Mouse (Mus musculus) hindbrain, embryonic 13.5 days (tissue): ENCODE measurements around the gene Hist2h2ab. TPM values are rescaled to one million over a fixed set of nuclear protein-coding genes. Genes with fewer than 3 reads are reported as not detected.
"Not testable (repeated sequence)": the region's sequence is repeated elsewhere in the genome, so short reads cannot be mapped to it uniquely, and the experiment has no call there.

Source experiments
- ATAC-seq: fragments of 200-750 bp; cut with Nextera tagmentation; 2 replicates; pipeline ENCODE4 v1.8.0; 2017; ENCODE audit warnings: moderate TSS enrichment; ENCODE audit not compliant: low FRiP score
- H3K27ac ChIP-seq: fragments of 300-500 bp; sonication (generic); 2 replicates; pipeline ENCODE4 v1.5.1; 2015; ENCODE audit warnings: inconsistent platforms, mild to moderate bottlenecking, moderate library complexity
- H3K27me3 ChIP-seq: fragments of 300-500 bp; sonication (generic); 2 replicates; pipeline ENCODE4 v1.6.1; 2015; ENCODE audit warnings: mild to moderate bottlenecking, inconsistent platforms
- H3K36me3 ChIP-seq: fragments of 300-500 bp; sonication (generic); 2 replicates; pipeline ENCODE4 v1.6.1; 2015; ENCODE audit warnings: mild to moderate bottlenecking, inconsistent platforms
- H3K4me1 ChIP-seq: fragments of 300-500 bp; sonication (generic); replicated peaks from 2 replicates; pipeline ENCODE4 v1.6.1; 2015; ENCODE audit warnings: inconsistent platforms
- H3K4me2 ChIP-seq: fragments of 300-500 bp; sonication (generic); 2 replicates; pipeline ENCODE4 v1.6.1; 2015; ENCODE audit warnings: inconsistent platforms, mild to moderate bottlenecking, moderate library complexity
- H3K4me3 ChIP-seq: fragments of 300-500 bp; sonication (generic); 2 replicates; pipeline ENCODE4 v1.5.1; 2015; ENCODE audit warnings: mild to moderate bottlenecking, inconsistent platforms
- H3K9ac ChIP-seq: fragments of 300-500 bp; sonication (generic); 2 replicates; pipeline ENCODE4 v1.6.1; 2015; ENCODE audit warnings: mild to moderate bottlenecking, inconsistent platforms
- H3K9me3 ChIP-seq: fragments of 300-500 bp; sonication (generic); 2 replicates; pipeline ENCODE4 v1.6.1; 2016; ENCODE audit warnings: inconsistent platforms
- WGBS: fragments of 180-500 bp; shearing (Covaris S2); methylation state at CpG from one replicate; pipeline ENCODE4 v1.1.7; 2015; 5-methylcytosine and 5-hydroxymethylcytosine counted together
- polyA plus RNA-seq: library from polyadenylated mRNA; unstranded; fragments of >200 nt; fragmentation: Nextera tagmentation; extraction: Ambion mirVana; gene quantifications from 2 replicates; pipeline ENCODE4 v1.2.1, GENCODE M21; 2015

Gene Hist2h2ab
- polyA plus RNA-seq, 1 experiment from 2014 or later, result not detected

- Histone ChIP-seq H3K9me3 (no peaks in the 10 kb centered on the region), H3K27me3 (no peaks in the 10 kb centered on the region), H3K27ac (peak within 1 kb of the TSS; percentile 90), H3K36me3 (peaks cover 39% of the 10 kb centered on the region), H3K4me1 (peaks cover 47% of the 10 kb centered on the region), H3K4me2 (peak within 1 kb of the TSS; percentile 79), H3K9ac (peak within 1 kb of the TSS; percentile 86), H3K4me3 (peak within 1 kb of the TSS; percentile 66)
- peak; percentile 68 for ATAC-seq
- WGBS, result 2% methylated on average over 12 of the region's 23 CpGs
These were observed 38.8 kb upstream of the Hist2h2ab start, which contains the start of gene Sv2a for GRCm38 (mm10) chr3:96180727-96181477. TSS of gene Sv2a (plus strand) at chr3:96181151.

- Histone ChIP-seq H3K36me3 (peaks cover 35% of the 10 kb centered on the region), H3K9ac (peak overlapping the region; percentile 86), H3K4me3 (peak overlapping the region; percentile 66), H3K4me2 (peak overlapping the region; percentile 79), H3K27me3 (no peaks in the 10 kb centered on the region), H3K27ac (peak overlapping the region; percentile 90), H3K4me1 (peaks cover 53% of the 10 kb centered on the region), H3K9me3 (no peaks in the 10 kb centered on the region)
- peak; percentile 52 for ATAC-seq
- WGBS, result 39% methylated on average over 12 of the region's 12 CpGs
These were observed 37.9 kb upstream of the Hist2h2ab start for GRCm38 (mm10) chr3:96181510-96182381.

GRCm38 (mm10) chr3:96182382-96182776 lies 37.3 kb upstream of the Hist2h2ab start:
- Histone ChIP-seq H3K4me3 (peak overlapping the region; percentile 66), H3K27ac (peak overlapping the region; percentile 90), H3K4me1 (peaks cover 54% of the 10 kb centered on the region), H3K9me3 (no peaks in the 10 kb centered on the region), H3K27me3 (no peaks in the 10 kb centered on the region), H3K36me3 (peaks cover 39% of the 10 kb centered on the region), H3K9ac (peak overlapping the region; percentile 86), H3K4me2 (peak overlapping the region; percentile 79)
- no peak for ATAC-seq
- WGBS, result 26% methylated on average over 4 of the region's 4 CpGs

GRCm38 (mm10) chr3:96192977-96193376 lies 26.7 kb upstream of the Hist2h2ab start:
- Histone ChIP-seq H3K36me3 (peaks cover 75% of the 10 kb centered on the region), H3K4me1 (peaks cover 12% of the 10 kb centered on the region), H3K27ac (no peak overlapping the region), H3K4me2 (no peak overlapping the region), H3K27me3 (no peaks in the 10 kb centered on the region), H3K9me3 (no peaks in the 10 kb centered on the region), H3K9ac (no peak overlapping the region), H3K4me3 (no peak overlapping the region)
- WGBS, result 68% methylated on average over 12 of the region's 12 CpGs
- ATAC-seq, result no peak

- no peaks in the 10 kb centered on the region for H3K9me3 ChIP-seq
- ATAC-seq, result no peak
- H3K27ac ChIP-seq, result no peak overlapping the region
- H3K27me3 ChIP-seq, result 0 out of 2 replicates have a peak, but pooled peaks cover 4% of the 10 kb centered on the region
- WGBS, result 87% methylated on average over 10 of the region's 10 CpGs
- H3K36me3 ChIP-seq, result peaks cover 56% of the 10 kb centered on the region
- H3K4me1 ChIP-seq, result peaks cover 16% of the 10 kb centered on the region
- H3K4me2 ChIP-seq, result no peak overlapping the region
- no peak overlapping the region for H3K9ac ChIP-seq
- H3K4me3 ChIP-seq, result no peak overlapping the region
These were observed 24.7 kb upstream of the Hist2h2ab start for GRCm38 (mm10) chr3:96194966-96195365.

- ATAC-seq, result no peak
- Histone ChIP-seq H3K27ac (peak overlapping the region; percentile 98; the same call in 1 of the 2 replicates), H3K4me1 (peaks cover 16% of the 10 kb centered on the region), H3K36me3 (peaks cover 48% of the 10 kb centered on the region), H3K9ac (no peak overlapping the region), H3K9me3 (no peaks in the 10 kb centered on the region), H3K4me3 (no peak overlapping the region), H3K27me3 (0 out of 2 replicates have a peak, but pooled peaks cover 4% of the 10 kb centered on the region), H3K4me2 (peak overlapping the region; percentile 98)
- whole genome bisulfite sequencing, result 92% methylated on average over 11 of the region's 11 CpGs
These were observed 23.9 kb upstream of the Hist2h2ab start for GRCm38 (mm10) chr3:96195616-96196313.

GRCm38 (mm10) chr3:96196437-96197128 lies 23.1 kb upstream of the Hist2h2ab start:
- Histone ChIP-seq H3K36me3 (peaks cover 40% of the 10 kb centered on the region), H3K4me3 (peak overlapping the region; percentile 69), H3K27me3 (0 out of 2 replicates have a peak, but pooled peaks cover 4% of the 10 kb centered on the region), H3K27ac (peak overlapping the region; percentile 98), H3K9me3 (no peaks in the 10 kb centered on the region), H3K4me1 (peaks cover 16% of the 10 kb centered on the region), H3K9ac (peak overlapping the region; percentile 92), H3K4me2 (peak overlapping the region; percentile 98)
- WGBS, result 19% methylated on average over 27 of the region's 27 CpGs
- peak; percentile 34 for ATAC-seq

- under 1% methylated on average over 50 of the region's 50 CpGs for WGBS
- peak; percentile 95 for ATAC-seq
These were observed 22.4 kb upstream of the Hist2h2ab start for GRCm38 (mm10) chr3:96197129-96197749.

GRCm38 (mm10) chr3:96198181-96198580 lies 21.5 kb upstream of the Hist2h2ab start:
- Histone ChIP-seq H3K4me2 (peak overlapping the region; percentile 98), H3K36me3 (peaks cover 24% of the 10 kb centered on the region), H3K4me3 (peak overlapping the region; percentile 69), H3K27me3 (0 out of 2 replicates have a peak, but pooled peaks cover 4% of the 10 kb centered on the region), H3K4me1 (peaks cover 16% of the 10 kb centered on the region), H3K27ac (peak overlapping the region; percentile 60), H3K9ac (peak overlapping the region; percentile 92), H3K9me3 (no peaks in the 10 kb centered on the region)
- 4% methylated on average over 6 of the region's 6 CpGs for WGBS
- ATAC-seq, result peak; percentile 8; the same call in 1 of the 2 replicates

More at GRCm38 (mm10) chr3:96197129-96197749, 22.4 kb upstream of the Hist2h2ab start:
- H3K4me3 ChIP-seq, result peak overlapping the region; percentile 69
- H3K9ac ChIP-seq, result peak overlapping the region; percentile 92
- H3K4me2 ChIP-seq, result peak overlapping the region; percentile 98
- H3K36me3 ChIP-seq, result peaks cover 33% of the 10 kb centered on the region
- H3K27ac ChIP-seq, result peak overlapping the region; percentile 98
- H3K9me3 ChIP-seq, result no peaks in the 10 kb centered on the region
- H3K4me1 ChIP-seq, result peaks cover 16% of the 10 kb centered on the region
- 0 out of 2 replicates have a peak, but pooled peaks cover 4% of the 10 kb centered on the region for H3K27me3 ChIP-seq

- not testable (repeated sequence) for H3K4me3 ChIP-seq, H3K9ac ChIP-seq, H3K27me3 ChIP-seq, H3K27ac ChIP-seq, H3K9me3 ChIP-seq, ATAC-seq
- Histone ChIP-seq H3K4me2 (peak overlapping the region; percentile 98; the same call in 1 of the 2 replicates), H3K4me1 (peaks cover 16% of the 10 kb centered on the region), H3K36me3 (peaks cover 18% of the 10 kb centered on the region)
- WGBS, result 40% methylated on average over 8 of the region's 8 CpGs
These were observed 20.9 kb upstream of the Hist2h2ab start for GRCm38 (mm10) chr3:96198601-96199251.
